23 mouse cellular contexts compared by ENCODE assay signal in genomic region chr13:28700081-28700480, GRCm38 (mm10).
A peak's percentile ranks its signal among the peaks of the same experiment; 100 is the strongest.
DNase-seq lines count a peak whose midpoint lies in the region; ATAC-seq and TF ChIP-seq lines count a peak whose summit lies in the region.
"Had no signal": no experiment of that assay in that cellular context is flagged by ENCODE, and none has a peak within 500 bp of the region (broad histone marks: within the 10 kb centered on the region; RNA-seq: fewer than 3 reads in every experiment).

No protein-coding gene starts in this region.

- H3K9me3 ChIP-seq in hindbrain, embryonic 15.5 days: no peaks in the 10 kb centered on the region
- no peaks in the 10 kb centered on the region for H3K9me3 ChIP-seq in hindbrain, embryonic 14.5 days (ENCODE audit: control insufficient read depth, low read length)
- no peaks in the 10 kb centered on the region for H3K9me3 ChIP-seq in lung, embryonic 16.5 days (ENCODE audit: control insufficient read depth, low read length)
- H3K9me3 ChIP-seq in embryonic facial prominence, embryonic 13.5 days: no peaks in the 10 kb centered on the region
- no peaks in the 10 kb centered on the region for H3K9me3 ChIP-seq in limb, embryonic 15.5 days
- H3K9me3 ChIP-seq in midbrain, postnatal 0 days (ENCODE audit: low read length): no peaks in the 10 kb centered on the region
- H3K9me3 ChIP-seq: embryonic facial prominence, embryonic 15.5 days; hindbrain, embryonic 12.5 days had no signal

- no peak for DNase-seq in hindbrain, embryonic 14.5 days (ENCODE audit: low spot score)
- DNase-seq in lung, postnatal 4 days: no peak
- DNase-seq in midbrain, postnatal 0 days (ENCODE audit: low spot score): no peak
- DNase-seq: adrenal gland, adult 8-10 months; adrenal gland, postnatal 25 days; B cell, adult 2 months; cerebellum, adult 11-12 months; cerebellum, adult 8-10 months; cerebellum, postnatal 10 days; forebrain, postnatal 0 days; gastrocnemius, adult 2 months; gastrocnemius, postnatal 14 days had no signal

- peaks cover 10% of the 10 kb centered on the region for H3K4me1 ChIP-seq in hindbrain, embryonic 15.5 days (replicated peaks)
- H3K4me1 ChIP-seq in hindbrain, embryonic 14.5 days (replicated peaks; ENCODE audit: control insufficient read depth, insufficient read depth, low read length): peaks cover 11% of the 10 kb centered on the region; the same call in 1 of the 2 replicates
- H3K4me1 ChIP-seq in lung, embryonic 16.5 days (replicated peaks; ENCODE audit: control insufficient read depth, insufficient read depth, low read length): peaks cover 13% of the 10 kb centered on the region
- peaks cover 39% of the 10 kb centered on the region for H3K4me1 ChIP-seq in embryonic facial prominence, embryonic 13.5 days
- peaks cover 37% of the 10 kb centered on the region for H3K4me1 ChIP-seq in limb, embryonic 15.5 days
- H3K4me1 ChIP-seq in midbrain, postnatal 0 days (ENCODE audit: insufficient read depth, low read length): peaks cover 3% of the 10 kb centered on the region; the same call in 1 of the 2 replicates

- H3K27ac ChIP-seq in hindbrain, embryonic 15.5 days (replicated peaks): no peak overlapping the region
- no peak overlapping the region for H3K27ac ChIP-seq in hindbrain, embryonic 14.5 days
- no peak overlapping the region for H3K27ac ChIP-seq in lung, embryonic 16.5 days (ENCODE audit: low read length)
- peak overlapping the region; percentile 5; the same call in 1 of the 2 replicates for H3K27ac ChIP-seq in embryonic facial prominence, embryonic 13.5 days
- H3K27ac ChIP-seq in limb, embryonic 15.5 days: peak overlapping the region; percentile 48; the same call in 1 of the 2 replicates
- no peak overlapping the region for H3K27ac ChIP-seq in midbrain, postnatal 0 days (ENCODE audit: low read depth, low read length)
- H3K27ac ChIP-seq: embryonic facial prominence, embryonic 15.5 days; gastrocnemius, adult 2 months; hindbrain, embryonic 12.5 days; hindbrain, postnatal 0 days had no signal

- H3K36me3 ChIP-seq in hindbrain, embryonic 15.5 days: no peaks in the 10 kb centered on the region
- H3K36me3 ChIP-seq in hindbrain, embryonic 14.5 days (replicated peaks; ENCODE audit: control insufficient read depth, insufficient read depth): no peaks in the 10 kb centered on the region
- H3K36me3 ChIP-seq in lung, embryonic 16.5 days (ENCODE audit: control insufficient read depth, insufficient read depth, low read length): no peaks in the 10 kb centered on the region
- peaks cover 2% of the 10 kb centered on the region; the same call in 1 of the 2 replicates for H3K36me3 ChIP-seq in embryonic facial prominence, embryonic 13.5 days
- no peaks in the 10 kb centered on the region for H3K36me3 ChIP-seq in limb, embryonic 15.5 days
- no peaks in the 10 kb centered on the region for H3K36me3 ChIP-seq in midbrain, postnatal 0 days (ENCODE audit: insufficient read depth, low read length)
- H3K36me3 ChIP-seq: embryonic facial prominence, embryonic 15.5 days; hindbrain, embryonic 12.5 days had no signal

- no peak overlapping the region for H3K4me2 ChIP-seq in hindbrain, embryonic 15.5 days
- H3K4me2 ChIP-seq in hindbrain, embryonic 14.5 days (replicated peaks): no peak overlapping the region
- H3K4me2 ChIP-seq in lung, embryonic 16.5 days (ENCODE audit: low read depth, low read length): no peak overlapping the region
- no peak overlapping the region for H3K4me2 ChIP-seq in embryonic facial prominence, embryonic 13.5 days
- no peak overlapping the region for H3K4me2 ChIP-seq in limb, embryonic 15.5 days
- no peak overlapping the region for H3K4me2 ChIP-seq in midbrain, postnatal 0 days (ENCODE audit: low read depth, low read length, poor library complexity, severe bottlenecking)
- H3K4me2 ChIP-seq: embryonic facial prominence, embryonic 15.5 days; heart, embryonic 11.5 days; hindbrain, embryonic 12.5 days had no signal

- TF ChIP-seq CTCF in midbrain, postnatal 0 days (IDR thresholded peaks at IDR 0.05): no peak

- no peak overlapping the region for H3K4me3 ChIP-seq in hindbrain, embryonic 15.5 days
- no peak overlapping the region for H3K4me3 ChIP-seq in hindbrain, embryonic 14.5 days (replicated peaks; ENCODE audit: low read length)
- no peak overlapping the region for H3K4me3 ChIP-seq in lung, embryonic 16.5 days (ENCODE audit: low read length)
- no peak overlapping the region for H3K4me3 ChIP-seq in embryonic facial prominence, embryonic 13.5 days
- no peak overlapping the region for H3K4me3 ChIP-seq in limb, embryonic 15.5 days
- no peak overlapping the region for H3K4me3 ChIP-seq in midbrain, postnatal 0 days (ENCODE audit: low read depth, low read length)
- H3K4me3 ChIP-seq: embryonic facial prominence, embryonic 15.5 days; gastrocnemius, adult 2 months; hindbrain, embryonic 12.5 days had no signal

- H3K27me3 ChIP-seq in hindbrain, embryonic 15.5 days: no peaks in the 10 kb centered on the region
- H3K27me3 ChIP-seq in hindbrain, embryonic 14.5 days (ENCODE audit: control insufficient read depth, insufficient read depth, low read length): no peaks in the 10 kb centered on the region
- no peaks in the 10 kb centered on the region for H3K27me3 ChIP-seq in lung, embryonic 16.5 days (ENCODE audit: control insufficient read depth, insufficient read depth, low read depth, low read length)
- H3K27me3 ChIP-seq in embryonic facial prominence, embryonic 13.5 days: no peaks in the 10 kb centered on the region
- no peaks in the 10 kb centered on the region for H3K27me3 ChIP-seq in limb, embryonic 15.5 days
- no peaks in the 10 kb centered on the region for H3K27me3 ChIP-seq in midbrain, postnatal 0 days (ENCODE audit: insufficient read depth, low read length)
- H3K27me3 ChIP-seq: embryonic facial prominence, embryonic 15.5 days; hindbrain, embryonic 12.5 days had no signal

- 73% methylated on average over 3 of the region's 3 CpGs for WGBS in hindbrain, embryonic 15.5 days
- 78% methylated on average over 3 of the region's 3 CpGs for whole genome bisulfite sequencing in hindbrain, embryonic 14.5 days
- 55% methylated on average over 3 of the region's 3 CpGs for WGBS in lung, embryonic 16.5 days
- WGBS in embryonic facial prominence, embryonic 13.5 days: 67% methylated on average over 3 of the region's 3 CpGs
- WGBS in limb, embryonic 15.5 days: 34% methylated on average over 3 of the region's 3 CpGs
- WGBS in midbrain, postnatal 0 days: 73% methylated on average over 3 of the region's 3 CpGs

- ATAC-seq in hindbrain, embryonic 15.5 days (ENCODE audit: low FRiP score, low read depth): 0 out of 2 replicates have a peak, but pooled peaks have one; percentile 15
- ATAC-seq in hindbrain, embryonic 14.5 days (ENCODE audit: low FRiP score): no peak
- peak; percentile 23; the same call in 1 of the 2 replicates for ATAC-seq in lung, embryonic 16.5 days (ENCODE audit: low read depth)
- no peak for ATAC-seq in embryonic facial prominence, embryonic 13.5 days (ENCODE audit: insufficient number of reproducible peaks, insufficient read depth, low FRiP score, low TSS enrichment, low read depth)
- ATAC-seq in limb, embryonic 15.5 days (ENCODE audit: insufficient number of reproducible peaks, low FRiP score, low TSS enrichment, low read depth): no peak; the same call in 1 of the 2 replicates
- ATAC-seq in midbrain, postnatal 0 days (ENCODE audit: low FRiP score): no peak
- ATAC-seq: activated CD4-positive, CD25-positive, alpha-beta regulatory T cell, adult 4 months; forebrain, embryonic 14.5 days; forebrain, postnatal 0 days; hindbrain, postnatal 0 days; inflammation-experienced regulatory T-cells, adult 6 months had no signal

- no peak overlapping the region for H3K9ac ChIP-seq in hindbrain, embryonic 15.5 days
- H3K9ac ChIP-seq in hindbrain, embryonic 14.5 days: no peak overlapping the region
- no peak overlapping the region for H3K9ac ChIP-seq in lung, embryonic 16.5 days (ENCODE audit: low read length)
- H3K9ac ChIP-seq in embryonic facial prominence, embryonic 13.5 days: no peak overlapping the region
- no peak overlapping the region for H3K9ac ChIP-seq in limb, embryonic 15.5 days
- H3K9ac ChIP-seq in midbrain, postnatal 0 days (replicated peaks; ENCODE audit: low read length, poor library complexity, severe bottlenecking): no peak overlapping the region
- H3K9ac ChIP-seq: embryonic facial prominence, embryonic 15.5 days; forebrain, postnatal 0 days; hindbrain, embryonic 12.5 days had no signal

Comparison
In these comparisons a context has a peak if more than half of its experiments do, and no peak if none do; other contexts are left out.
1. ATAC-seq: peak in hindbrain, embryonic 15.5 days (single experiment) and lung, embryonic 16.5 days (single experiment); none in hindbrain, embryonic 14.5 days (single experiment), embryonic facial prominence, embryonic 13.5 days (single experiment), limb, embryonic 15.5 days (single experiment) and midbrain, postnatal 0 days (single experiment).
2. H3K27ac ChIP-seq: peak in embryonic facial prominence, embryonic 13.5 days (single experiment) and limb, embryonic 15.5 days (single experiment); none in hindbrain, embryonic 15.5 days (single experiment), hindbrain, embryonic 14.5 days (single experiment), lung, embryonic 16.5 days (single experiment) and midbrain, postnatal 0 days (single experiment).